Mouse (Mus musculus): Measurements from ENCODE around the gene Mgp.

The Mgp gene

DNA sequence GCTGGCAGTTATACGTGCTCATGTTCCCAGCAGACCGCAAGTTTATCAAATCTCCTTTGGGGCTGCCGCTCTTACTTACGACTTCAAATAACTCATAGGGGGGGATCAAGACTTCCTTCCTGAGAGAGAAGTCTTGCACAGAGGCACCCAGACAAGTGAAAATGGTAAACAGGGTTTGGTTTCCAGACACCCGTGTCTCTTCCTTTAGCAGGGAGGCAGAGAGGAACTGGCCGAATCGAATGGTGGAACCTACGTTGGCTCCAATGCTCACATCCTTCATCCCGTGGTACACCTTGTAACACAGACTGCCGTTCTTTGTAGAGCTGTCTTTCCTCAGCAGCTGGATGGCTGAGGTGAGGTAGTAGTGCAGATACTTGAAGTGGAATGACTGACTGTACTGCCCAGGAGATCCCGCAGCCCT lies 21.3 kb downstream of the Mgp start:
- DNase-seq (ENCODE audit: extremely low read depth, low read depth, low spot score) = no peak

DNA sequence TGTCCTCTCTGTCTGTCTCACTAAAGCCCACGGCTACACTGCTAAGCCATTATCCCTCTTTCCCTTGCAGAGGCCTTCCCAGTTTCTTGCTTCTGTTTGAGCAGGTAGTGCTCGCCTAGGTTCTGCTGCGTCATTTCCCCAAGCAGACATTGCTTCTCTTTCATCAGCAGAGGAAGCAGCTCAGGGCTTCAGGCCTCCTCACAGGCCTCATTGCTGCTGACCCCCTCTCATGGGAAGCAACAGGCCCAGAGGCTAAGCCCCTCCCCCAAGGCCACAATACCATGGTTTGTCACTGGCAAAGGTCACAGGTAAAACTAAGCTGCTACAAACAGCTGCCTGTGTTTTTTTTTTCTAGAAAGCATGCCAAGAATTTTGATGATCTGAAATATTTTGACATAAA lies 22.9 kb downstream of the Mgp start:
- no peak for DNase-seq (ENCODE audit: extremely low read depth, low read depth, low spot score)

DNA sequence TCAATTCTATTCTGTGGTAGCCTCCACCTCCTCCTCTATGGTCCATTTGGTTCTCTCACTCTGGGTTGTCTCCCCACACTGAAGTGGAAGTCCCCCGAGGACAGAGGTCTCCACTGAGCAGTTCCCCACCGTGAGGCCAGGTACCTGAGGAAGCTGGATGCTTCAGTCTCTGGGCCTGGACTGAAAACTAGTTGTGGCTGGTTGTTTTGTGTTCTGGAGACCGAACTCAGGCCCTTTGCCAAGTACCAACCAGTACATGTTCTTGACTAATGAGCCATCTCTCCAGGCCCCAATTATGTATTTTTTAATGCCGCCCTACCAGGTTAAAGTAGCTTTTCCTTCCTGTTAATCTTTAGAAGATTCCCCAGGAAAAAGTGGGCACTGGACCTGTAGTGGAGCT lies 23.3 kb downstream of the Mgp start:
- DNase-seq (ENCODE audit: extremely low read depth, low read depth, low spot score) = no peak

DNA sequence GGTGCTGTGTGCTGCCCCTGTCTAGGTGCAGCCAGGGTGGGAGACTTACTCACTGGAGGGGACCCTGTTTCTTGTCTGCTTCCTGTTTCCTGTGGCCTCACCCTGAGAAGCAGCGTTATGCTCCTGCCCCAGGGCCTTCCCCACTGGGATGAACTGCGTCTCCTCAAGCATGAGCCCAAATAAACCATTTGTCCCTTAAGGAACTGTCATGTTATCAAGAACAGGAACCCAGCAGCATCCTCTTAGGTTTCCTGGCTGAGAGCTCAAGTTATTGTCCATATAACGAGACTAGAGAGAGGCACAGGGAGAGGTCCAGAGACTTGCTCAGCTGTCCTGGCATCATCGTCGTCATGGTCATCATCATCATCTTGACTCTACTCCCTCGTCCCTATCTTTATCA lies 25.4 kb downstream of the Mgp start:
- no peak for DNase-seq (ENCODE audit: extremely low read depth, low read depth, low spot score)

DNA sequence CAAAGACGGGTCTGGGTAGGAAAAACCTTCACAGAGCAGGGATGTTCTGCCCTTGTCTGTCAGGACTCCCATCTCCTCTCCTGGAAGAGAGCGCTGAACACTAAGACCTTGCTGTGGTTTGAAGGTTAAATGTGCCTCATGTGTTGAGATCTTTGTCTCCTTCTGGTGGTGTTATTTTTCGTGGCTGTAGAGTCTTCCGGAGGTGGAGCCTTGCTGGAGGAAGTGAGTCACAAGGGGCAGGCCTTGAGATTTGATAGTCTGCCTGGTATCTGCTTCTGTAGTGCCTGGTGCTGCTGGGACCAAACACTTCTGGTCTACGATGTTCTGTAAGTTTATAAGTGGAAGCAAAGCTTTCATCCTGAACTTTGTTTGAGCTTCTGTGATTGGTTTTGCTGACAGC lies 26.7 kb downstream of the Mgp start:
- DNase-seq (ENCODE audit: extremely low read depth, low read depth, low spot score) = no peak

DNA sequence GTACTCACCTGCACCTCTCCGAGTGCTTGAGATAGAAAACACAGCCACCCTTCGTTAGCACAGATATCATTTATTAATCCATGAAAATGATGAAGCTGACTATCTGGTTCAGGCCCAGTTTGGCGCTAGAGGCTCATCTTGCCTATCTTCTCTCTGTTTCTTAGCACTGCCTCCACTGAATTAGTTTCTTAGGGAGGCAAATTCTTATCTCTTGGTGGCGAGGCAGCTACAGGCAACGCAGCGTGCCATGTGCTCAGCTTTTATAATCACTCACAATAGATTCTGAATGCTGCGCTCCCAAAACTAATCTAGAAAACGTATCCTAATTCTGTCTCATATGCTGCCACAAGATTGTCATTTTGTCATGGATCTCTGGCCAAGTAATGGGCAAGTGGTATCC lies 27.2 kb downstream of the Mgp start:
- DNase-seq (ENCODE audit: extremely low read depth, low read depth, low spot score) = no peak

DNA sequence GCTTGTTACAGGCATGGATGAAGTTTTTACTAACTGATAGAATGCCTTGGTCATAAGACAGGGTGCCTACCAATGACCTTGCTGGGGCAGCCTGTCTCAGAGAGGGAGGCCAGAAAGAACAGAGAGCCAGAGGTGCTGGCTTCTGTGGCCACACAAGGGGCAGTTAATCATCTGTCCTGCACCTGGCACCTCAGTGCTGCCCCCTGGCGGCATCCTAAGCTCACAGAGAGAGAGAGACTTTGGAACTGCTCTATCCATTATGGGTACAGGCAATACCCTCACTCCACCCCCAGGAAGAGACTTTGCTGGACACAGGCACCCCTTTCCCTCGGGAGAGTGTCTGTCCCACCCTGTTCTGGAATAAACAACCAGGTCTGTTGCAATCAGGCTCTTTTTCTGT lies 27.8 kb downstream of the Mgp start:
- no peak for DNase-seq (ENCODE audit: extremely low read depth, low read depth, low spot score)

DNA sequence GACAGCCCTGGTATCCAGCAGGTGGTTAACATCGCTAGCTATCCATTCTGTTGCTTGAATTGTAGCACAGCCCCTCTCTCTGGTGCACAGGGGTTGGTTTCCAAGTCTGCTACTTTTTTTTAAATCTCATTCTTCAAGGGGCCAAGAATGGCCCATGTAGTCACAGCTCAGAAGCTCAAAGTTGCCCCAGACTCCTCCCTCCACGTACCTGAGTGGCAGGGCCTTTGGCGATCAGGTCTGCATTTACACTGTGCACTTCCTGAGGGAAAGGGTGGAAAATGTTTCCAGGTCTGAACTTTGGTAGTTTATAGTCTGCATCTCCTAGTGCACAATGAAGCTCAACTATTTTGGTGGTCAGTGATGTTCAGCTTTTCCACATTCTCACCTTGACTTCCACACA lies 28.4 kb downstream of the Mgp start:
- no peak for DNase-seq (ENCODE audit: extremely low read depth, low read depth, low spot score)

DNA sequence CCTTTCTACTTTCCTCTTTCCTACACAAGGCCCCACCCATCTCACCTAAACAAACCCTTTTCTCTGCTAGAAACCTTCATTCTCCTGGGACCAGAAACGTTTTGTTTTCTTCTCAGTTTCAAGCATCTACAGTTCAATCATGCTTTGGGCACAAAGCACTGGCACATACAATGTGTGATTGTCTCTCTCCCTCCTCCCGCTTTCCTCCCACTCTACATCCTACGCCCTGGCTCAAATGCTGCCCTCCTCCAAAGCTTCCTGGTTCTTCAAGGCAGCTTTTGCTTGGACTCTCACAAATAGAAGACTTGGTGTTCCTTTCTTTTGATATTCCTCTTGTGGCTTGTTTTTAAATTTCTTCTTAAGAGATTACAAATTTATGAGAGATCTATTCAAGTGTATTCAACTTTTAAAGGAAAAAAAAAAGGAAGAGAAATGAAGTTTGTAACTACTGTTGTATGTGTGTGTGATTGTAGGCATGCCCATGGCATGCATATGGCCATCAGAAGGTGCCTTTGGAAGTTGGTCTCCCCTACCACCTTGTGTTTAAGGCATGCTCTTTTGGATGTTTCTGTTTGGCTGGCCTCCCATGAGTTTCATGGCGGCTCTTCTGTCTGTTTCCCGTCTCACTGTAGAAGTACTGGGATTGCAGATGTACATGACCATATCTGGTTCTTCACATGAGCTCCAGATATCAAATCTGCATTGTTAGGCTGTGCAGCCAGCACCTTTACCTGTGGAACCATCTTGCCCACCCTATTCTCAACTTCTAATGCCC lies 29.7 kb downstream of the Mgp start:
- DNase-seq (ENCODE audit: extremely low read depth, low read depth, low spot score) = no peak

DNA sequence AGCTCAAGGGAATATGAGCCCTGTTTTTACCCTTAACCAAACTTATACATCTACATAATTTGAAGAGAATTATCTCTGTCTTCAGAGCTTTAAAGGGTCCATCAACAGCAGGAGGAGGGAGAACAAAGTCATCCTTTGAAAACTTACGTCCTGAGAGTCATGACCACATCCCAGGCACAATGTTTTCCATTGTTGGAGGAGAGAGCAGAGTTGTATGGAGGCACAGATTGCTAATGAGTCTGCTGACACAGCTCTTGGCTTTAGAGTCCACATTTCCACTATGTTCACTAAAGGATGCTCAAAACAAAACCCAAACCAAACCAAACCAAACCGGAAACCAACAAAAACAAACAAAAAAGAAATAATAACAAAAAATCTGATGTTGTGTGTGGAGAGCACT lies 30.7 kb downstream of the Mgp start:
- no peak for DNase-seq (ENCODE audit: extremely low read depth, low read depth, low spot score)

DNA sequence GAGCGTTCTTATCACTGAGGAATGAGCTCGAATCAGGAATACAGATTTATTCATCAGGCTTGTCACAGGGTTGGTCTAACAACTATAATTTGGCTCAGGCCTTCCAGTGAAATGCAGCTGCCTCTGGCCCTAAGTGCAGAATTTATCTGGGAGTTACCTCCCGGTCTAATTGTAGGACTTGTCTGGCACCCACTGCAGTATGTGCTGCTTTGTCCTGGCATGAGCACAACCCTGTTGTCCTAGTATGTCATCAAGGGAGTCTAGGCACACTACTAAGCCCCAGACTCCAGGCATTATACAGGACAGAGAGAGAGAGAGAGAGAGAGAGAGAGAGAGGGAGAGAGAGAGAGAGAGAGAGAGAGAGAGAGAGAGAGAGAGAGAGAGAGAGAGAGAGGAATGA lies 38.3 kb downstream of the Mgp start:
- no peak for DNase-seq (ENCODE audit: extremely low read depth, low read depth, low spot score)

DNA sequence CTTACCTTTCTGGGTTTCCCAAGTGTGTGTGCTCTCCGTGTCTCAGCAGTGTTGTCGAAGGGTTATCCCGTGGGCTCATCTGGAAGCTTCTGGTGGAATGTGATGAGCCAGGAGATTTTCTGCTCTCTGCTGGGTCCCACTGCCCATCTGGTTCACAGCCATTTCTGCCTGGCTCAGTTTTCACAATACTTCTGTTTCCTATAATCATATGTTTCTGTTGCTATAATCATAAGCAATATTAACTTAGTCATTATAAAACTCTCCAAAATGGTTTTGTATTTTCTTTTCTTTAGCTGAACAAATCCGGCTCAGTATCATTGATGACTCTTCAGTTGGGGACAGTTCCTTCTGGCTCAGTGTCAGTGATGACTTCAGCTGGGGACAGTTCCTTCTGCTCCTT lies 40.3 kb downstream of the Mgp start, which contains the start of gene Smco3:
Gene Smco3 (minus strand): TSS at position 101 of the 400 bp plus-strand sequence.
- DNase-seq (ENCODE audit: extremely low read depth, low read depth, low spot score) = no peak

DNA sequence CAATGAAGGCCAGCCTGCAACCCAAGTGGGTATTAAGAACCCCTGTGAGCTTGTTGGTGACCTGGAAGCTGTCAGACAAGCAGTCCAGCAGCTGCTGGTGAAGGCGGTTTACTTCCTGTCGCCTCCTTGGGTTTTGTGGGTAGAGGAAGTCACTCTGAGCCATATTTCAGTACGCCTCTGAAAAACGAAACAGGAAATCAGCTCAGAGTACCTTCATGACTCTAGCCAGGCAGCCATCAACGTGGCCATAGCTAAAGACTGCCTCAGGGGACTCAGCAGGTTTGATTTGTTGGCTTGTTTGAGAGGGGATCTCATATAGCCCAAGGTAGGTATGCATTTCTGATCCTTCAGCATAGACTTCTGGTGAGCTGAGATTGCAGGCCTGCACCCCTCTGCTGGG lies 43.9 kb downstream of the Mgp start:
- DNase-seq (ENCODE audit: extremely low read depth, low read depth, low spot score) = no peak

DNA sequence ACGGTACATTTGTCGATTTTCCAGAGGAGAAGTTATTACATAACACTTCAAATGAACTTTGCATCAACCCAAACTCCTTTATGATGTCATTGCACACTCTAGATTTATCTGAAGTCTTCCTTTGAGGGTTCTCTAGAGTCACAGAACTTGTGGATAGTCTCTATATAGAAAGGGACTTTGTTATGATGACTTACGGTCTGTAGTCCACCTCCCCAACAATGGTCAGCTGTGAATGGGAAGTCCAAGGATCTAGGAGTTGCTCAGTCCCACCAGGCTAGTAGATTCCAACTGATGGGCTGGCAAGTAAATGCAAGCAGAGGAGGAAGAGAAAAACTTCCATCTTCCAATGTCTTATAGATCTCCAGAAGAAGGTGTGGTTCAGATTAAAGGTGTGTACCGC lies 46.9 kb downstream of the Mgp start:
- no peak for DNase-seq (ENCODE audit: extremely low read depth, low read depth, low spot score)

DNA sequence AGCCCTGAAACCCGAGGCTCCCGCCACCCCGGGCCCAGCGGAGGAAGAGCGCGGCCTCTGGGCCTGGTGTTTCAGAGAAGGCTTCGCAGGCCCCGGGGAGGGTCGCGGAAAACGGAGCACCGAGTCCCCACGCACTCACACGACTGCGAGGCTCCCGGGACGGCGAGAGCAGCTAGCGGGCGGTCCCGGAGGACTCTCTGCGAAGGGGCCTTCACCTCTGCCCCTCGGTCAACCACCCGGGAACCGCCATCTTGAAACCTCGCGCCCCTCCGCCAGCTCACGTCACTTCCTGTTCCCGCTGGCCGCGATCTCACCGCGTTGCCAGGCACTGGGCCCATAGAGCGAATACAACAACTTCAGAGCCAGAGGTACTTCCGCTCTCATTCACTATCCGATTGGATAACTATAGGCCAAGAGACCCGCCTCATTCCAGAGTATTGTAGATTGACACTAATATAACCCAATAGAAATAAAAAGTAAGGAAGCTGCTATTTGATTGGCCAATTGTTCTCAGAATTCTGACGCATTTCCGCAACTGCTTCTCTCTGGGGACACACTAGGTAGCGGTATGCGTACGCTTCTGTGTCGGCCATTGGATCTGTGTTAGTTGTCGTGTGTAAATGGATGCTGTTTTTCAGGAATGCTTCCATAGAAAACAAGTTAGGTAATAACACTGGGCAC lies 47.6 kb downstream of the Mgp start, which contains the start of gene Wbp11:
Gene Wbp11 (minus strand): TSS at position 353 of the 681 bp plus-strand sequence.
- peak; percentile 96 for DNase-seq (ENCODE audit: extremely low read depth, low read depth, low spot score)

DNA sequence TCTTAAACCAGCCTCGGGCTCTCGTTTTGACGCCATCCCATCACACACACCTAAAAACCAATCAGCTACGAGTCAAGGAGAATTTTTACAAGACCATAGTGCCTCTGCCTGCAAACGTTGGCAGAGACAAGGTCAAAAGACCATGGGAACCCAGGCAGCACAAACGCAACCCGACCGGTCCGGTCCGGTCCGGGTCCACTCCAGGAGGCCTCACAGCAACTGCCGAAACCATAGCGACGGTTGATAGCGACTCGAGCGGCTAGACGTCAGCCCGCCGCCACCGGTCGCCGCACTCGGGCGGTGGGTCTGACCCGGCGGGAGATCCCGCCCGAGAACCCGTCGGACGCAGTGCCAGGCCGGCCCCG lies 48.1 kb downstream of the Mgp start, which contains the start of gene BC049715:
Gene BC049715 (plus strand): TSS at position 111 of the 365 bp plus-strand sequence.
- DNase-seq (ENCODE audit: extremely low read depth, low read depth, low spot score) = no peak

DNA sequence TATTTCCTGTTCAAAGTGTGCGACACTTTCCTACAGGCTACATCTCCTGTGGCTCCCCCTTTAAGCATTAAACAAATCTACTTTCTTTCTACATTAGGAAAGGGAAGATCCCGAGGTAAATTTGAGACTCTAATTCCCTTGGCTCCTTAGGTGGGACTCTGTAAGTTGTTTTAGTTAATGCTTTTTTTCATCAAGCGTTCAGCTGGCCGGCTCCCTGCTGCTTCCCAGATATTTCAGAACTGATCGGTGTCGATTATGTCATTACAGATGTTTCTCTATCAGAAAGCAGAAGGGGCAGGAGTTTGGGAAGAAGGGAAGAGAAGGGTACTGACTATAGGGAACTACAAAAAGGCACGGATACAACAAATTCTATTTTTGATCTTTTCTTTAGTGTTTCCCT lies 48.5 kb downstream of the Mgp start:
- no peak for DNase-seq (ENCODE audit: extremely low read depth, low read depth, low spot score)

DNA sequence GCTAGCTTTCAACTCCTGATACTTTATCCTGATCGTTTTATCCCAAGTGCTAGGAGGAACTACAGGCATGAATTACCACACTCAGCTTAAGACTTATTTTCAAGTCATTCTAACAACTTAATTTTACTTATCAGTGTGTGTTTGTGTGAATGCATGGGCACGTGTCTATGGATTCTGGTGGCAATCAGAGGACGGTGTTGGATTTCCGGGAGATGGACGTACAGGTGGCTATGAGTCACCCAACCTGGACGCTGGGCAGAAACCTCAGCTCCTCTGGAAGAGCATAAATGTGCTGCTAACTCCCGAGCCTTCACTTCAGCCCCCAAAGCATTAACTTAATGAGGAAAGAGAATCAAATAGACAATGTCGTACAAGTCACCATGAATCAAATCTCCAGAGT lies 50.6 kb downstream of the Mgp start:
- DNase-seq (ENCODE audit: extremely low read depth, low read depth, low spot score) = no peak

All from fat pad, adult 2 months (tissue).